Mouse (Mus musculus): ENCODE measurements at regions not wholly inside any gene's neighbourhood (a gene's known extent, or its start where the extent isn't known, plus 50 kb on each side); places are given as distances from the start of the nearest gene placed in this dataset.
A peak's percentile ranks its signal among the peaks of the same experiment; 100 is the strongest.

DNA sequence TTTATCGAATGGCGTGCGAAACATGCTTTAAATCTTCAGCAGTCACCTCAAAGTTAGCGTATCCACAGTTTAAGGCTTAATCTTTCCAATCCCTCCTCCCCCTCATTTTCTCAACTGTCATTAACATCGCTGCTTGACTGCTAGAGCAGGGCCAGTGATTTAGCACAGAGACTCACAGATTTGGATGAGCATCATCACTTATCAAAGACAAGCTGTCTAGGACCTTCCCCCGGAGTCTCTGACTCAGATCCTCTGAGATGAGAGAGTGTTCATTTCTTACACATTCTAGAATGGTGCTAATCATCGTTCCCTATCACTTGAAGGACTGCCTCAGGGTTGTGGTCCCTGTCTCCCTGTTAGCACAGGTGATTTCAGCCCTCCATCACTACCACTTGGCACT is 112.1 kb upstream of the Tmem132c start:
- H3K9me3 ChIP-seq, result peaks cover 3% of the 10 kb centered on the region; the same call in 1 of the 2 replicates
- no peak overlapping the region for H3K9ac ChIP-seq
- no peaks in the 10 kb centered on the region for H3K36me3 ChIP-seq
- no peak overlapping the region for H3K4me2 ChIP-seq (replicated peaks)
- H3K27me3 ChIP-seq, result no peaks in the 10 kb centered on the region
- no peak for ATAC-seq (ENCODE audit: low FRiP score, low read depth)
- WGBS, result 82% methylated on average over 7 of the region's 7 CpGs
- no peak overlapping the region for H3K4me3 ChIP-seq
- peaks cover 5% of the 10 kb centered on the region; the same call in 1 of the 2 replicates for H3K4me1 ChIP-seq
- H3K27ac ChIP-seq, result no peak overlapping the region

DNA sequence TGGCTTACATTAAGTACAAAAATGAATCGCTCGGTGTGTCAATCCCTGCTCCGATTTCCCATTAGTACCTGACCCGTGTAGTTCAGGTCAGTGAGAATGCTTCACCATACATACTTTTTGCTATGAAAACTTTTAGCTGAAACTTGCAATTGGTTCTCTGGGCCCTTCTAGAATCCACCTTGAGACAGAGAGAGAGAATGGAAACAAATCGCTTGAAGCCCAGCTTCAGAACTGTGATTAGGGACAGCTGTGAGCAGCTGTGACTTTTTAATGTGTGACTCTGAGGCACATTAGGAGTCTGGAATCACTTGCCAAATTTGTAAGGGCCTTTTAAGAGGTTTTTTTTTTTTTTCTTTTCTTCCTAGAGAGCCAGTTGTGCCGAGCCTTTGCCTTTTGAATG is 107.2 kb upstream of the Tmem132c start:
- H3K27ac ChIP-seq, result 0 out of 2 replicates have a peak overlapping the region, but pooled peaks have one; percentile 39
- ATAC-seq (ENCODE audit: low FRiP score, low read depth), result peak; percentile 61; the same call in 1 of the 2 replicates
- no peak overlapping the region for H3K4me2 ChIP-seq (replicated peaks)
- H3K9ac ChIP-seq, result no peak overlapping the region
- H3K4me1 ChIP-seq, result peaks cover 28% of the 10 kb centered on the region
- H3K27me3 ChIP-seq, result no peaks in the 10 kb centered on the region
- H3K36me3 ChIP-seq, result no peaks in the 10 kb centered on the region
- peaks cover 3% of the 10 kb centered on the region; the same call in 1 of the 2 replicates for H3K9me3 ChIP-seq
- H3K4me3 ChIP-seq, result no peak overlapping the region
- 21% methylated on average over 6 of the region's 6 CpGs for WGBS

DNA sequence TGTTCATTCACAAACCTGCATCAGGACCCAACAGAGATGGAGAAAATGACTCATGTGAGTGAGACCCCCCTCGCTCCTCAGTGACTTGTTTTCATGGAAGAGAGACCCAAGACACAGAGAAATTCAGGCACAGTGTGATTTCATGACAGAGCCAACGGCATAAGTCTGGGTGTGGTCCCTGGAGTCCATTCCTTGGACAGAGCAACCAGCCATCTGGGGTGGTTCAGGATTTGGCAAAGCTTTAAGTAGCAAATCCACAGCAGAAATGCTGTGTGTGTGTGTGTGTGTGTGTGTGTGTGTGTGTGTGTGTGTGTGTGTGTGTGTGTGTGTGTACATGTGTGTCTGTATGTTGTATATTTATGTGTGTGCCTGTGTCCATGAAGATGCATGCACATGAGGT is 101.0 kb upstream of the Tmem132c start:
- no peak overlapping the region for H3K9ac ChIP-seq
- no peaks in the 10 kb centered on the region for H3K36me3 ChIP-seq
- H3K27ac ChIP-seq, result no peak overlapping the region
- H3K4me3 ChIP-seq, result no peak overlapping the region
- H3K4me2 ChIP-seq (replicated peaks), result no peak overlapping the region
- H3K4me1 ChIP-seq, result peaks cover 12% of the 10 kb centered on the region
- no peaks in the 10 kb centered on the region for H3K27me3 ChIP-seq
- H3K9me3 ChIP-seq, result no peaks in the 10 kb centered on the region
- no peak for ATAC-seq (ENCODE audit: low FRiP score, low read depth)
- WGBS, result 66% methylated on average over 2 of the region's 2 CpGs

DNA sequence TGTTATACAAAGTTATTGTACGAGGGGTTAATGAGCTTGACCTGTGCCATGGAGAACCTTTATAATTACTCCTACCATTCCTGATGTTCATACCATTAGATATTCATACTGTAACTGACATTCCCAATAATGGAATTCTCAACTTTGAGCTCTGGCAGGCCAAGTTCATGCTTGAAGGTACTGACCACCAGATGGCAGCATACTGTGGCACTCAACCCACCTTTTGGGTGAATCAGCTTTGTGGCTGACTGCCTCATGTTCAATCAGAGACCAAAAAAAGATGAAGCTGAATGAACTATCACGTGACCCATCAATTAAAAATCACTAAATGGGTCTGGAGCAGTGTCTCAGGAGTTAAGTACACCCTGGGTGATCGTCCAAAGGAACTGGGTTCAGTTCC is 81.3 kb upstream of the Tmem132c start:
- Histone ChIP-seq H3K4me1 (no peaks in the 10 kb centered on the region), H3K9ac (no peak overlapping the region), H3K27me3 (no peaks in the 10 kb centered on the region), H3K36me3 (no peaks in the 10 kb centered on the region), H3K9me3 (0 out of 2 replicates have a peak, but pooled peaks cover 4% of the 10 kb centered on the region), H3K27ac (no peak overlapping the region), H3K4me3 (no peak overlapping the region), H3K4me2 (replicated peaks) (no peak overlapping the region)
- no peak for ATAC-seq (ENCODE audit: low FRiP score, low read depth)
- 39% methylated on average over 3 of the region's 3 CpGs for WGBS

DNA sequence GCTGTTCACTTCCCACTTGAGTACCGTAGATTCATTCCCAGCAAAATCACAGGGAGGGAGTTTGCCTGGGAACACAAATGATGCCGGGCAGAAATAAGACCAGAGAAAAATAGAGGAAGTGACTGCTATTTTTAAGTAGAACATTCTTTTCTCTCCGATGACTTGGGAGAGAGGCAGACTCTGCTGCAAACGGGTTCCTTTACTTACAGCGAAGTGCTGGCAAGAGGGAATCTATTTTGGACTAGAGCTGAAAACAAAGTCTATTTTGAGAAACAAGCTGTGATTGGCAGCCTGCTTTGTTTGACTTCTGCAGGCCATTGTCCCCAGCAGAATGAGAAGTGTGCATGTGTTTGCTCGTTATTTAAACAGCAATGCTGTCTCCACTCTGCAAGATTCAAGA is 78.2 kb upstream of the Tmem132c start:
- Histone ChIP-seq H3K36me3 (no peaks in the 10 kb centered on the region), H3K27me3 (no peaks in the 10 kb centered on the region), H3K9ac (no peak overlapping the region), H3K4me2 (replicated peaks) (no peak overlapping the region), H3K9me3 (0 out of 2 replicates have a peak, but pooled peaks cover 4% of the 10 kb centered on the region), H3K4me1 (no peaks in the 10 kb centered on the region), H3K4me3 (no peak overlapping the region), H3K27ac (no peak overlapping the region)
- no peak for ATAC-seq (ENCODE audit: low FRiP score, low read depth)
- WGBS, result 85% methylated on average over 6 of the region's 6 CpGs

DNA sequence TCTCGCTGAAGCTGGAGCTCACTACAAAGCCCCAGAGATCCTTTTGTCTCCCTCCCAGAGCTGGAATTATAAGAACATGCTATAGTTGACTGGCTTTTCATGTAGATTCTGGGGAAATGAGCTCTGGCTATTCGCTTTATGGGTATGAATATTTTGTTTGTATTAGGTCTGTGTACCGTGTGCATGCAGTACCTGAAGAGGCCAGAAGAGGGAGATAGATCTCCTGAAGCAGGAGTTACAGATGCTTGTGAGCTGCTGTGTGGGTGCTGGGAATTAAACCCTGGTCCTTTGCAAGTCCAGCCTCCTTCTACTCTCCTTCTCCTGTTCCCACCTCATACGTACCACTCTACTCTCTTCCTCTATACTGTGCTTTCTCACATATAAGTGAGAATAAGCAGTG is 52.6 kb upstream of the Tmem132c start:
- Histone ChIP-seq H3K4me1 (no peaks in the 10 kb centered on the region), H3K4me2 (replicated peaks) (no peak overlapping the region), H3K9me3 (peaks cover 4% of the 10 kb centered on the region; the same call in 1 of the 2 replicates), H3K4me3 (no peak overlapping the region), H3K27ac (no peak overlapping the region), H3K9ac (no peak overlapping the region), H3K27me3 (no peaks in the 10 kb centered on the region), H3K36me3 (no peaks in the 10 kb centered on the region)
- WGBS, result 92% methylated on average over 4 of the region's 4 CpGs
- ATAC-seq (ENCODE audit: low FRiP score, low read depth), result no peak
